Mouse (Mus musculus) hindbrain, embryonic 14.5 days (tissue): Measurements from ENCODE around the gene Abca2. TPM values are rescaled to one million over a fixed set of nuclear protein-coding genes. Genes with fewer than 3 reads are reported as not detected.
"Not testable (repeated sequence)": the region's sequence is repeated elsewhere in the genome, so short reads cannot be mapped to it uniquely, and the experiment has no call there.

Experiments used
- ATAC-seq: fragments of 200-750 bp; cut with Nextera tagmentation; 2 replicates; pipeline ENCODE4 v1.8.0; 2017; ENCODE audit warnings: moderate number of reproducible peaks, mild to moderate bottlenecking, moderate TSS enrichment, moderate library complexity; ENCODE audit not compliant: low FRiP score
- DNase-seq: peaks from one replicate; pipeline ENCODE4 v3.0.0-alpha.2; 2015; ENCODE audit warnings: low spot score
- H3K27ac ChIP-seq: fragments of 300-500 bp; sonication (generic); 2 replicates; pipeline ENCODE4 v1.5.1; 2014; ENCODE audit warnings: mild to moderate bottlenecking, moderate library complexity
- H3K27me3 ChIP-seq: fragments of 300-500 bp; sonication (generic); 2 replicates; pipeline ENCODE4 v1.6.1; 2014; ENCODE audit warnings: mild to moderate bottlenecking, low read length, mixed read lengths; ENCODE audit not compliant: control insufficient read depth, insufficient read depth
- H3K36me3 ChIP-seq: fragments of 300-500 bp; sonication (generic); replicated peaks from 2 replicates; pipeline ENCODE4 v1.6.1; 2014; ENCODE audit not compliant: control insufficient read depth, insufficient read depth
- H3K4me1 ChIP-seq: fragments of 300-500 bp; sonication (generic); replicated peaks from 2 replicates; pipeline ENCODE4 v1.6.1; 2014; ENCODE audit warnings: antibody characterized with exemption, low read length, mixed read lengths; ENCODE audit not compliant: control insufficient read depth, insufficient read depth
- H3K4me2 ChIP-seq: fragments of 300-500 bp; sonication (generic); replicated peaks from 2 replicates; pipeline ENCODE4 v1.6.1; 2014; ENCODE audit warnings: mild to moderate bottlenecking, moderate library complexity
- H3K4me3 ChIP-seq: fragments of 300-500 bp; sonication (generic); replicated peaks from 2 replicates; pipeline ENCODE4 v1.5.1; 2014; ENCODE audit warnings: mild to moderate bottlenecking, low read length
- H3K9ac ChIP-seq: fragments of 300-500 bp; sonication (generic); 2 replicates; pipeline ENCODE4 v1.6.1; 2014
- H3K9me3 ChIP-seq: fragments of 300-500 bp; sonication (generic); 2 replicates; pipeline ENCODE4 v1.6.1; 2016; ENCODE audit warnings: low read length; ENCODE audit not compliant: control insufficient read depth
- WGBS: fragments of 180-500 bp; shearing (Covaris S2); extraction: QIAGEN DNeasy Blood & Tissue Kit; methylation state at CpG from one replicate; pipeline ENCODE4 v1.1.7; 2014; 5-methylcytosine and 5-hydroxymethylcytosine counted together
- polyA plus RNA-seq: library from polyadenylated mRNA; unstranded; fragments of >200 nt; fragmentation: Nextera tagmentation; extraction: Ambion mirVana; gene quantifications from 2 replicates; pipeline ENCODE4 v1.2.1, GENCODE M21; 2014

The Abca2 gene
- polyA plus RNA-seq, 1 experiment from 2014 or later = 17.3 TPM

- Histone ChIP-seq H3K4me3 (no peak within 1 kb of the TSS), H3K27me3 (peaks cover 64% of the 10 kb centered on the region), H3K4me2 (no peak within 1 kb of the TSS), H3K4me1 (peaks cover 36% of the 10 kb centered on the region), H3K9me3 (no peaks in the 10 kb centered on the region), H3K36me3 (no peaks in the 10 kb centered on the region), H3K27ac (no peak within 1 kb of the TSS), H3K9ac (no peak within 1 kb of the TSS)
- 66% methylated on average over 8 of the region's 8 CpGs for WGBS
- ATAC-seq (no peak), DNase-seq (no peak)
Observed at GRCm38 (mm10) chr2:25399051-25399450, 29.5 kb upstream of the Abca2 start, which contains the start of gene Npdc1. Gene Npdc1, plus strand, starts transcription at chr2:25399351.

DNA sequence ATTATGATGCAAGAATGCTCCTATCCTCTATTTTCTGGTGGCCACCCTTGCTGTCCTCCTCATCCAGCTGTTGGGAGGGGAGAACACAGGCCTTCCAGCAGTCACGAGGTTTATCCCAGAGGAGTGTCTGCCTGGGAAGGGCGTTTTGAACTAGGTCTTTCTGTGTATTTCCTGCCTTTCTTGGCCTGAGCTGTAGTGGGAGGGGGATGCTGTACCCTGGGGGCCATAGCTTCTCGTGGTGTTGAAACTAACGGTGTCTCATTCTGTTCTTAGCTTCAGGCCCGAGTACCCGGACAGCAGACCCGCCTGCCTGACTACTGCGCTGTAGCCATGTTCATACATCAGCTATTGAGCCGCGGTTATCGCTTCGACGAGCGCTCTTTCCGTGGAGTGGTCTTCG, 28.2 kb upstream of the Abca2 start:
- peak overlapping the region; percentile 43; the same call in 1 of the 2 replicates for H3K9ac ChIP-seq
- WGBS = 18% methylated on average over 16 of the region's 16 CpGs
- peaks cover 56% of the 10 kb centered on the region for H3K27me3 ChIP-seq

GRCm38 (mm10) chr2:25400764-25401163, 27.7 kb upstream of the Abca2 start:
- peak; percentile 60 for DNase-seq
- 3% methylated on average over 17 of the region's 17 CpGs for WGBS
- Histone ChIP-seq H3K4me1 (peaks cover 31% of the 10 kb centered on the region), H3K36me3 (no peaks in the 10 kb centered on the region), H3K4me2 (peak overlapping the region; percentile 52), H3K9me3 (no peaks in the 10 kb centered on the region), H3K9ac (peak overlapping the region; percentile 43; the same call in 1 of the 2 replicates), H3K4me3 (peak overlapping the region; percentile 22), H3K27ac (no peak overlapping the region), H3K27me3 (peaks cover 51% of the 10 kb centered on the region)
- no peak; the same call in 1 of the 2 replicates for ATAC-seq

More for the DNA sequence above, 28.2 kb upstream of the Abca2 start:
- DNase-seq (no peak), ATAC-seq (no peak)
- H3K4me1 ChIP-seq = peaks cover 32% of the 10 kb centered on the region
- H3K4me3 ChIP-seq = peak overlapping the region; percentile 22
- H3K4me2 ChIP-seq = peak overlapping the region; percentile 52
- no peak overlapping the region for H3K27ac ChIP-seq
- H3K36me3 ChIP-seq = no peaks in the 10 kb centered on the region
- H3K9me3 ChIP-seq = no peaks in the 10 kb centered on the region

DNA sequence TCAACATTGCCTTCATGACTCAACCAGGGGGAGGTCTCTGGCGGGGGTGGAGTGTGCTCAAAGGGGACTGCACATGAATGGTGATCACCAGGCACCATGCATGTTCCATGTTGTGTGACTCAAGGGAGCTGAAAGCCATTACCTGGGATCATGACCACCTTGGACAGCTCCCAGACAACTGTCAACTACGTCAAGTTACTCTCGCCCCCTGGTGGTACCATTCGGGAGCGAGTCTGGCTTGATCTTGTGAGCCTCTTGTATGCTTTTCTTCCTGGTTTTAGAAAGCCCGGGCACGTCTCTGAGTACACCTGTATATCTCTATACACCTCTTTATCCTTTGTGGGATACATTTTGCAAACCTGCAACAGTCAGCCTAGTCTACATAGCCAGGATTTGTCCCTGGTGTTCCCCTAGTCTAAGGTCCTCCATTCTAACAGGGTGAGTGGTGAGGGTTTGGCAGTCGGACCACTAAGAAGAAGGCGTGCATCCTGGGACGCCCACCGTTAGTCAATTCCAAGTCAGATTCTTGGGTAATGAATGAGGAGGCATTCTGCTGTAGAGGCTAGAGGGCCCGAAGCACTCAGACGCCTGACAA, 26.0 kb upstream of the Abca2 start:
- WGBS = under 1% methylated on average over 13 of the region's 13 CpGs
- Histone ChIP-seq H3K9ac (peak overlapping the region; percentile 99), H3K27me3 (peaks cover 34% of the 10 kb centered on the region), H3K4me2 (peak overlapping the region; percentile 62), H3K36me3 (peaks cover 10% of the 10 kb centered on the region), H3K4me3 (peak overlapping the region; percentile 94), H3K27ac (peak overlapping the region; percentile 95), H3K4me1 (peaks cover 32% of the 10 kb centered on the region), H3K9me3 (no peaks in the 10 kb centered on the region)
- peak; percentile 9; the same call in 1 of the 2 replicates for ATAC-seq
- DNase-seq = peak; percentile 88

GRCm38 (mm10) chr2:25402972-25403601, 25.4 kb upstream of the Abca2 start:
- Histone ChIP-seq H3K4me1 (peaks cover 32% of the 10 kb centered on the region), H3K4me3 (peak overlapping the region; percentile 94), H3K27me3 (peaks cover 28% of the 10 kb centered on the region), H3K36me3 (peaks cover 16% of the 10 kb centered on the region), H3K9me3 (no peaks in the 10 kb centered on the region), H3K27ac (peak overlapping the region; percentile 95), H3K4me2 (peak overlapping the region; percentile 62), H3K9ac (peak overlapping the region; percentile 99)
- under 1% methylated on average over 48 of the region's 54 CpGs for WGBS
- DNase-seq (peak; percentile 82), ATAC-seq (peak; percentile 85)

DNA sequence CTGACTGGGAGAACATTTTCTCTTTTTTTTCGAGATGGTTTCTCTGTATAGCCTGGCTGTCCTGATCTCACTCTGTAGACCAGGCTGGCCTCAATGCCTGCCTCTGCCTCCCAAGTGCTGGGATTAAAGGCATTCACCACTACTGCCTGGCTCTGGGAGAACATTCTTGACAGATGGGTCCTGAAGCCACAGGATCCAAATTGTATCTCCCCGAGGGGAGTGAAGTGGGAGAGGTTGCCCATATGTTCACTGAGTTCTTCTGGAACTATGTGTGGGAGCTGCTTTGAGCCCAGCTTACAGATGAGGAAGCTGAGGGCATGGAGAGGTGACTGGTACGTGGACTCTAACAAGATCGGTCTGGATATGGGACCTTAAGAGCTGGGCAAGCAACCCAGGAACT, 24.5 kb upstream of the Abca2 start:
- WGBS = 85% methylated on average over 4 of the region's 4 CpGs
- ATAC-seq (no peak), DNase-seq (no peak)
- Histone ChIP-seq H3K36me3 (peaks cover 25% of the 10 kb centered on the region), H3K9me3 (no peaks in the 10 kb centered on the region), H3K9ac (peak overlapping the region; percentile 99), H3K27me3 (peaks cover 19% of the 10 kb centered on the region), H3K4me2 (peak overlapping the region; percentile 62), H3K4me3 (peak overlapping the region; percentile 94), H3K27ac (peak overlapping the region; percentile 95; the same call in 1 of the 2 replicates), H3K4me1 (peaks cover 32% of the 10 kb centered on the region)

DNA sequence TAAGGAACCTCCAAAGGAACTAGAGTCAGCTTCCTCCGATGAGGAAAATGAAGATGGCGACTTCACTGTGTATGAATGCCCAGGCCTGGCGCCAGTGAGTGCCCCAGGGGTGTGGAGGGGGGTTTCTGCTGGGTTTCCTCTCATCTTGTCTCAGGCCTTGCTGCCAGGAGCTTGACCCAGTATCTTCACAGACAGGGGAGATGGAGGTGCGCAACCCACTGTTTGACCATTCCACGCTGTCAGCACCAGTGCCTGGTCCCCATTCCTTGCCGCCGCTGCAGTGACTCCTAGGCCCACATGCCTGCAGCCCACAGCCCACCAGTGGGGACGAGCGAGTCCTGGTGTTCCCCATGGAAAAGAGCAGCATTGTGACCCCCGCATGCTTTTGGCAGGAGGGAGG, 19.6 kb upstream of the Abca2 start:
- ATAC-seq (no peak), DNase-seq (no peak)
- Histone ChIP-seq H3K9me3 (no peaks in the 10 kb centered on the region), H3K4me3 (no peak overlapping the region), H3K9ac (no peak overlapping the region), H3K4me2 (no peak overlapping the region), H3K27me3 (no peaks in the 10 kb centered on the region), H3K4me1 (peaks cover 16% of the 10 kb centered on the region), H3K36me3 (peaks cover 67% of the 10 kb centered on the region), H3K27ac (no peak overlapping the region)
- WGBS = 90% methylated on average over 10 of the region's 10 CpGs

DNA sequence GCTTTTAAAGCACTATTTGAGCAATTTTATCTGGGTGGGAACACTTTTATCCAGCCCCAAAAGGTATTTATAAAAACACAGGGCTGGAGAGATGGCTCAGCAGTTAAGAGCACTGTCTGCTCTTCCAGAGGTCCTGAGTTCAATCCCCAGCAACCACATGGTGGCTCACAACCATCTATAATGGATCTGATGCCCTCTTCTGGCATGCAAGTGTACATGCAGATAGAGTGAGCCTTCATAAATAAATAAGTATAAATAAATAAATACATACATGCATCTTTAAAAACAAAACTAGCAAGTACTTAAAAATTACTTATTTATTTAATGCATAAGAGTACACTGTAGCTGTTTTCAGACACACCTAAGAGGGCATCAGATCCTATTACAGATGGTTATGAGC, 15.1 kb upstream of the Abca2 start:
- H3K4me1 ChIP-seq, H3K9ac ChIP-seq, H3K27me3 ChIP-seq, H3K4me3 ChIP-seq, DNase-seq, H3K4me2 ChIP-seq, H3K27ac ChIP-seq, ATAC-seq, H3K9me3 ChIP-seq: not testable (repeated sequence)
- peaks cover 51% of the 10 kb centered on the region for H3K36me3 ChIP-seq

DNA sequence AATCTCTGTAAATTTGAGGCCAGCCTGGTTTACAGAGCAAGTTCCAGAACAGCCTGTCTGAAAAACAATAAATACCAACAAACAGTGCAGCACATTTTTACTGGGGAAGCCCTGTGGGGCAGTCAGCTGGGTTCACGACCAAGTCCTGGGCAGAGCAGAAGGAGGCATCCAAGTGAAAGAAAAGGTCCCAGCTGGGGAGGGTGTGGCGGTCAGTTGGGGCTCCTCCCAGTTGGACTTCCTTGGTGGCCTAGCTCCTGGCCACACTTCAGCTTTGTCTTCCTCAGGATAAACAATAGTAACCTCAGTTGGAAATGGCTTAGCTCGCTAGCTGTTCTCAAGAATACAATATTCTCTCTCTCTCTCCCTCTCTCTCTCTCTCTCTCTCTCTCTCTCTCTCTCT, 11.1 kb upstream of the Abca2 start:
- H3K9ac ChIP-seq = no peak overlapping the region
- H3K9me3 ChIP-seq = no peaks in the 10 kb centered on the region
- no peaks in the 10 kb centered on the region for H3K27me3 ChIP-seq
- no peak for ATAC-seq
- H3K4me1 ChIP-seq = no peaks in the 10 kb centered on the region
- H3K4me2 ChIP-seq = no peak overlapping the region
- DNase-seq = no peak
- no peak overlapping the region for H3K27ac ChIP-seq
- WGBS = 14% methylated on average over 3 of the region's 3 CpGs
- no peak overlapping the region for H3K4me3 ChIP-seq
- peaks cover 18% of the 10 kb centered on the region for H3K36me3 ChIP-seq
